Mouse (Mus musculus): ENCODE measurements around the gene Ube2ql1.

GRCm38 (mm10) chr13:69738461-69738971 lies 1.2 kb downstream of the Ube2ql1 start:
- TF ChIP-seq ZC3H11A (IDR thresholded peaks at IDR 0.05; ENCODE audit: borderline replicate concordance, low read depth, low read length) (no peak), CHD2 (IDR thresholded peaks at IDR 0.05; ENCODE audit: low read depth, low read length) (no peak), MAFK (IDR thresholded peaks at IDR 0.05; ENCODE audit: insufficient read depth, low read depth, low read length) (no peak), ZNF384 (IDR thresholded peaks at IDR 0.05; ENCODE audit: low read depth, low read length) (no peak), HCFC1 (IDR thresholded peaks at IDR 0.05; ENCODE audit: borderline replicate concordance, insufficient read depth, low read length) (no peak)
